Mouse (Mus musculus): Measurements from ENCODE around the gene Sec1.
A peak's percentile ranks its signal among the peaks of the same experiment; 100 is the strongest.
"Not testable (repeated sequence)": the region's sequence is repeated elsewhere in the genome, so short reads cannot be mapped to it uniquely, and the experiment has no call there.

Sec1 gene

GRCm38 (mm10) chr7:45679966-45680621, 14.1 kb downstream of the Sec1 start:
- DNase-seq (ENCODE audit: low read depth, low spot score) = no peak

GRCm38 (mm10) chr7:45678513-45678912, 15.7 kb downstream of the Sec1 start:
- no peak for DNase-seq (ENCODE audit: low read depth, low spot score)

GRCm38 (mm10) chr7:45677627-45678295, 16.4 kb downstream of the Sec1 start:
- no peak for DNase-seq (ENCODE audit: low read depth, low spot score)

- no peak for DNase-seq (ENCODE audit: low read depth, low spot score)
Observed at GRCm38 (mm10) chr7:45668921-45669320, 25.3 kb downstream of the Sec1 start.

GRCm38 (mm10) chr7:45667761-45668160, 26.4 kb downstream of the Sec1 start:
- DNase-seq (ENCODE audit: low read depth, low spot score) = no peak

- DNase-seq (ENCODE audit: low read depth, low spot score) = no peak
Observed at GRCm38 (mm10) chr7:45666161-45666560, 28.0 kb downstream of the Sec1 start, which contains the start of gene Fut2. Fut2 (minus strand) TSS chr7:45666394.

- no peak for DNase-seq (ENCODE audit: low read depth, low spot score)
Observed at GRCm38 (mm10) chr7:45665303-45666138, 28.7 kb downstream of the Sec1 start.

GRCm38 (mm10) chr7:45661702-45662101, 32.5 kb downstream of the Sec1 start:
- not testable (repeated sequence) for DNase-seq (ENCODE audit: low read depth, low spot score)

GRCm38 (mm10) chr7:45660746-45661478, 33.3 kb downstream of the Sec1 start:
- no peak for DNase-seq (ENCODE audit: low read depth, low spot score)

GRCm38 (mm10) chr7:45654424-45655047, 39.7 kb downstream of the Sec1 start:
- no peak for DNase-seq (ENCODE audit: low read depth, low spot score)

GRCm38 (mm10) chr7:45650484-45650883, 43.7 kb downstream of the Sec1 start:
- DNase-seq (ENCODE audit: low read depth, low spot score) = not testable (repeated sequence)

- DNase-seq (ENCODE audit: low read depth, low spot score) = no peak
Observed at GRCm38 (mm10) chr7:45649351-45649750, 44.9 kb downstream of the Sec1 start.

- DNase-seq (ENCODE audit: low read depth, low spot score) = no peak
Observed at GRCm38 (mm10) chr7:45646671-45647070, 47.5 kb downstream of the Sec1 start.

GRCm38 (mm10) chr7:45645591-45645971, 48.6 kb downstream of the Sec1 start:
- no peak for DNase-seq (ENCODE audit: low read depth, low spot score)

- no peak for DNase-seq (ENCODE audit: low read depth, low spot score)
Observed at GRCm38 (mm10) chr7:45644872-45645590, 49.2 kb downstream of the Sec1 start.

GRCm38 (mm10) chr7:45644183-45644582, 50.0 kb downstream of the Sec1 start:
- DNase-seq (ENCODE audit: low read depth, low spot score) = no peak

GRCm38 (mm10) chr7:45643441-45644178, 50.6 kb downstream of the Sec1 start:
- peak; percentile 98 for DNase-seq (ENCODE audit: low read depth, low spot score)

GRCm38 (mm10) chr7:45642503-45643255, 51.5 kb downstream of the Sec1 start:
- no peak for DNase-seq (ENCODE audit: low read depth, low spot score)

GRCm38 (mm10) chr7:45642083-45642482, 52.1 kb downstream of the Sec1 start:
- DNase-seq (ENCODE audit: low read depth, low spot score) = no peak

Measured in brain, embryonic 18.5 days (tissue).